Mouse (Mus musculus): ENCODE data around the gene Pate2. TPM values are rescaled to one million over a fixed set of nuclear protein-coding genes. Genes with fewer than 3 reads are reported as not detected.

Gene Pate2
- polyA plus RNA-seq (2021; fragmentation: Nextera tagmentation): 0.23 and 0.25 TPM in 2 replicates
- long read RNA-seq, experiment 1, partial matches to known transcripts: 0 of 1 reads
- long read RNA-seq, experiment 1, other reads (novel, unspliced or antisense): 1 of 1 reads
- long read RNA-seq, experiment 2: 0 reads

GRCm38 (mm10) chr9:35569571-35570534 is at the start of gene Pate2, which contains the start of gene Hyls1:
Gene Pate2 (plus strand): TSS chr9:35570284.
Gene Hyls1 (minus strand): TSS chr9:35570398.

GRCm38 (mm10) chr9:35558257-35559008 is 11.7 kb upstream of the Pate2 start, which contains the start of the genes Ddx25 and Pus3:
Gene Ddx25 (minus strand): TSS chr9:35558528.
Gene Pus3 (plus strand): TSS chr9:35558595.

GRCm38 (mm10) chr9:35611841-35612240 is 41.8 kb downstream of the Pate2 start, which contains the start of gene Pate4:
Gene Pate4 (minus strand): TSS chr9:35611941.

GRCm38 (mm10) chr9:35648102-35648501 is 78.0 kb downstream of the Pate2 start, which contains the start of gene Pate3:
Gene Pate3 (minus strand): TSS chr9:35648202.

GRCm38 (mm10) chr9:35687013-35687412 is 116.9 kb downstream of the Pate2 start, which contains the start of gene Pate1:
Gene Pate1 (minus strand): TSS chr9:35687390.

Other genes with a start within 250 kb of the Pate2 start
- 0.45 and 0.52 TPM in 2 replicates for gene Cdon, start 149.2 kb upstream of the Pate2 start, polyA plus RNA-seq (2021; fragmentation: Nextera tagmentation)
- gene Gm1113, start 52.0 kb upstream of the Pate2 start, polyA plus RNA-seq (2021; fragmentation: Nextera tagmentation): not detected in 2 replicates
- gene Ddx25, start 11.8 kb upstream of the Pate2 start, polyA plus RNA-seq (2021; fragmentation: Nextera tagmentation): 17.9 and 21.0 TPM in 2 replicates
- 4.7 and 6.0 TPM in 2 replicates for gene Pus3, start 11.7 kb upstream of the Pate2 start, polyA plus RNA-seq (2021; fragmentation: Nextera tagmentation)
- 4.0 and 5.2 TPM in 2 replicates for gene Hyls1, start 114 bp downstream of the Pate2 start, polyA plus RNA-seq (2021; fragmentation: Nextera tagmentation)
- not detected in 2 replicates for gene Pate4, start 41.7 kb downstream of the Pate2 start, polyA plus RNA-seq (2021; fragmentation: Nextera tagmentation)
- gene Pate3, start 77.9 kb downstream of the Pate2 start, polyA plus RNA-seq (2021; fragmentation: Nextera tagmentation): not detected in 2 replicates
- not detected in 2 replicates for gene Pate1, start 117.1 kb downstream of the Pate2 start, polyA plus RNA-seq (2021; fragmentation: Nextera tagmentation)
- not detected in 2 replicates for gene Gm17677, start 170.8 kb downstream of the Pate2 start, polyA plus RNA-seq (2021; fragmentation: Nextera tagmentation)
- not detected in 2 replicates for gene Gm17727, start 207.8 kb downstream of the Pate2 start, polyA plus RNA-seq (2021; fragmentation: Nextera tagmentation)
- gene Gm27235, start 219.8 kb downstream of the Pate2 start, polyA plus RNA-seq (2021; fragmentation: Nextera tagmentation): not detected in 2 replicates
- gene D730048I06Rik, start 219.8 kb downstream of the Pate2 start, polyA plus RNA-seq (2021; fragmentation: Nextera tagmentation): not detected in 2 replicates

Data from layer of hippocampus, adult 6 months (tissue).